Mouse (Mus musculus) kidney, adult 9 months (tissue): ENCODE results near the gene Zdhhc20.
"Not testable (repeated sequence)": the region's sequence is repeated elsewhere in the genome, so short reads cannot be mapped to it uniquely, and the experiment has no call there.

Experiments
- DNase-seq: peaks from one replicate; pipeline ENCODE4 v3.0.0; 2022

Zdhhc20 gene

DNA sequence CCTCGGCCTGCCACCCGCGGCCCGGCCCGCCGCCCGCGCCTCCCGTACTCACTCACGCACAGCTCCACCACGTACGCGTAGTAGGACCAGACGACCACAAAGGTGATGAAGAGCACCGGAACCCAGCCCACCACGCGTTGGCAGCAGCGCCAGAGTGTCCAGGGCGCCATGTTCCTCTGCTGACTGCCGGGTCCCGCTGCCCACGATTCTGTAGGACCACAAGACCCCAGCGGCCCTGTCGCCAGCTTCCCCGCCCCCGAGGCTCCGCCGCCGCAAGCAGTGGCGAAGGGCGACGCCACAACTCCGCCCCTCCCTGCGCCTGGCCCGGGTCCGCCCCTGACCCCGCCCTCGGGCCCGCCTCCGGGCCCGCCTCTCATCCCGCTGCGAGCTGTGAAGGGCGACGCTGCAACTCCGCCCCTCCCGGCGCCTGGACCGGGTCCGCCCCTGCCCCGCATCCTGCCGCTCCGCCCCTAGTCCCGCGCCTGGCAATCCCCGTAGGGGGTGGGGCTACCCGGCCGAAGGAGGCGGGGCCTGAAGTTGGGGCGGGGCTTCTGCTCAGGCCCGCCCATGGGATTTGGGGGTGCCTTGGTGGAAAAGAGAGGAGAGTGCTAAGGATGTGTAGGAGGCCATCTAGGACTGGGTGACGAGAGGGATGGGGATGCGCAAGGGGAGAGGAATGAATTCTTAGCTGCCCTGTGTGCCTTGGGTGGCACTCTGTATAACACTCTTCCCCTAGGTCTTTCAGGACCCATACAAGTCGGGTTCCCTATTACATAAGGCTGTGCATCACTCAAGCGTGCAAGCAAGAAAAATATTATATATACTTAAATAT, at the start of gene Zdhhc20:
Gene Zdhhc20 (minus strand): TSS at position 266 of the 832 bp plus-strand sequence.
- DNase-seq, result peak; percentile 96

DNA sequence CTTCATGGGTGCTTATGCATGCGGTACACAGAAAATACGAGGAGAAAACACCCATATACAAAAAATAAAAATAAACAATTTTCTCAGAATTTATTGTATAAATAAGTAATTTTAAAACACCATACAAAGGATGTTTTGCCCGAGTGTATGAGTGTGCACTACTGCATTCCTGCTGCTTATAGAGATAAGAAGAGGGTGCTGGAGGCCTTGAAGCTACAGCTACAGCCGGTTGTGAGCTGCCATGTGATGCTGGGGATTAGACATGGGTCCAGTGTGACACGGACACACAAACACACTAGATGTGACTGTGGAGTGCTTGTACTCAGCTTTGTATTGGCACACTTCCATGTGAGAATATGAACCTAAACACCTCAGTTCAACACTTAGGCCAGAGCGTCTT, 47.2 kb upstream of the Zdhhc20 start:
- DNase-seq, result no peak

DNA sequence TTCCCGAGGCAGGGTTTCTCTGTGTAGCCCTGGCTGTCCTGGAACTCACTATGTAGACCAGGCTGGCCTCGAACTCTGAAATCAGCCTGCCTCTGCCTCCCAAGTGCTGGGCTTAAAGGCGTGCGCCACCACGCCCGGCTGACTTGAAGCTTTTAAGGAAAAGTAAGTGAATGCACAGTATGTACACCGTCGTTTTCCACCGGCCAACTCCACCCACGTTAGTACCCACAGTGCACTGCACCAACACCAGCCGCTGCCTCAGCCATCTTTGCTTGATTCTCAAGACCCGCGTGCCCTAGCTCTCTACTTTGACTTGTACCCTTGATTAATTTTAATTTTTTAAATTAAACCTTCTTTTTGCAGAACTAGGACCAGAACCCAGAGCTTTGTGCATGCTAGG, 44.6 kb upstream of the Zdhhc20 start:
- DNase-seq, result no peak

DNA sequence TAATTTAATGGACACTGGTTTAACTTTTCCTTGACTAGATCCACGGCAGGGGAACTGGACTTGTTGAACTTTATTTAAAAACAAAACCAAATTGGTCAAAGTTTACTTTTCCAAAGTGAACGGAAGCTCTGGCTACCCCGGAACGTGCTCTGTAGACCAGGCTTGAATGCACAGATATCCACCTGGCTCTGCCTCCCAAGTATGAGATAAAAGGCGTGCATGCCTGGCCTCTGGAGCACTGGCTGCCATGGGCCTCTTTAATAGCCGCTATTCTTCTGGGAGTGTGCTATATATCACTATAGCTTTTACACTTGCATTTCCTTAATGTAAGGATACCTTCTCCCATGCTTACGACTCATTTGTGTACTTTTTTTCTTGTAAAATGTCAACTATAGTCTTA, 43.5 kb upstream of the Zdhhc20 start:
- DNase-seq, result peak; percentile 20

DNA sequence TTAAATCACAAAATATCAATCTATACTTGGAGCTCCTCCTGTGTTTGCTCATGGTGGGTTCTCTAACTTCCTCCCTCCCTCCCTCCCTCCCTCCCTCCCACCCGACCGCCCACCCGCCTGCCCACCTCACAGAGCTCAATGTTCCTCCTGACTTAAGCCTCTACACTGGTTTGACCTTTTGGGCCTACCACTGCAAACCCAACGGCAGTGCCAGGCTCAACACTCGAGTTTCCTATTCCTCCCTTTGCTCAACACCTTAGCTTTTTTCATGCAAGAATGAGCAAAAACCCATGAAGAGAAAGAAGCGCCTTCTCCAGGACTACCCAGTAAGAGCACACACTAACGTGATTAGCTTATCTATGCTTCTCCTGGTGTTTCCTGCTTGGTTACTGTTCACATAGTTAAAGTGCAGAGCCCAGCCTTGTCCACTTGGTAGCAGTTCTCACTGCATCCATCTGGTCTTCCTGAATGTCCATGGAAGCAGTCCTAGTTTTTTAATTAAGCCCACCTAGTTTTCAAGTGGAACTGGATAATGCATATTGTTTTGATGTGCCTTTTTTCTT, 42.9 kb upstream of the Zdhhc20 start:
- DNase-seq, result no peak

DNA sequence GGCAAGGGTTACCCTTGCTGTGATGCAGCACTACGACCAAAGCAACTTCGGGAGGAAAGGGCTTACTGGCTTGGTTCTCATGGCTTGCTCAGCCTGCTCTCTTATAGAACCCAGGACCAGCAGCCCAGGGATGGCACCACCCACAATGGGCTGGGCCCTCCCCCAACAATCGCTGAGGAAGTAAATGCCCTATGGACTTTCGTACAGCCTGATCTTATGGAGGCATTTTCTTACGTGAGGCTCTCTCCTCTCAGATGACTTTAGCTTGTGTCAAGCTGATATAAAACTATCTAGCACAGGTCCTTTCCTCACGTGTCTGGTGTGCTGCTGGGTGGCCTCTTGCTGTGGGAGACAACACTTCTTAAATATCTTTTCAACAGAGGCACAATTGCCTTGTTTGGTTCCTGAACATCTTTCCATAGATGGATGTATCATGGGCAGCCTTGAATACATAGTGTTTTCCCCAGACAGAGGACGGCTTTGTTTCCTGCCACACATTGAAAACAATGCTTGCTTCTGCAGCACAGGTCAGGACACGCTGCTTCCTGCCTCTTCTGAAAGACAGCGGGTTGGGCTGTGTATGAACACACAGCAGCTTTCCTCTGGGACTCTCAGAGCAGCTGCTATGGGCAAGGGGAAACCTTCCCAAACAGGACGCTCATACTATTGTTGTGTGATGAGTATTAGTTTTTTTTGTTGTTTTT, 31.5 kb upstream of the Zdhhc20 start:
- peak; percentile 17 for DNase-seq

DNA sequence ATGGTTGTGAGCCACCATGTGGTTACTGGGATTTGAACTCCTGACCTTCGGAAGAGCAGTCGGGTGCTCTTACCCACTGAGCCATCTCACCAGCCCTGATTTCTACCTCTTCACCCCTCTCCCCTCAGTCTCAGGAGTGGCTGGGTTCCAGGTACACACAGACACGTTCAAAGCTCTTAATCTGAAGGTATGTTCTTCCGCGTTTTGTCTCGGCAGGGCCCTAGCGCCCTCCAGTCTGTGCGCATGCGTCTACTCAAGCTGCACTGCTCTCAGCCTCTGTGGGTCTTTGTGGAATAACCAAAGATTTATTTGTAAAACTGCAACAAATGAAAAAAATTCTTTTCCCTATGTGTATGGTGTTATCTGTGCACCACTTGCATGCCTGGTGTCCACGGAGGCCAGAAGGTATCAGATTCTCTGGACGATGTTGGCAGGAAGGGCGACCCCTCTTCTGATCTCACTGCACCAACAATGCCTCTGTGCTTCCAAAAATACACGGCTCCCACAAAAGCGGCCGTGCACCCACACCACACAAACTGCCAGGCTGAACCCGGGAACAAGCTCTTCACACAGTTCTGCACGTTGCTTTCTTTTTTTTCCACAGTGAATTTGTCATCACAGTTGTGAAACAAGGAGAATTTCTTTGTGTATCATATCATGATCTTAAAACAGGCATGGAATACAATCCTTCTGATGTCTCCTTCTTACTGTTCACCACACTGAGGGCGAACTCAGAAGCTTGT, 30.7 kb upstream of the Zdhhc20 start:
- DNase-seq, result no peak

DNA sequence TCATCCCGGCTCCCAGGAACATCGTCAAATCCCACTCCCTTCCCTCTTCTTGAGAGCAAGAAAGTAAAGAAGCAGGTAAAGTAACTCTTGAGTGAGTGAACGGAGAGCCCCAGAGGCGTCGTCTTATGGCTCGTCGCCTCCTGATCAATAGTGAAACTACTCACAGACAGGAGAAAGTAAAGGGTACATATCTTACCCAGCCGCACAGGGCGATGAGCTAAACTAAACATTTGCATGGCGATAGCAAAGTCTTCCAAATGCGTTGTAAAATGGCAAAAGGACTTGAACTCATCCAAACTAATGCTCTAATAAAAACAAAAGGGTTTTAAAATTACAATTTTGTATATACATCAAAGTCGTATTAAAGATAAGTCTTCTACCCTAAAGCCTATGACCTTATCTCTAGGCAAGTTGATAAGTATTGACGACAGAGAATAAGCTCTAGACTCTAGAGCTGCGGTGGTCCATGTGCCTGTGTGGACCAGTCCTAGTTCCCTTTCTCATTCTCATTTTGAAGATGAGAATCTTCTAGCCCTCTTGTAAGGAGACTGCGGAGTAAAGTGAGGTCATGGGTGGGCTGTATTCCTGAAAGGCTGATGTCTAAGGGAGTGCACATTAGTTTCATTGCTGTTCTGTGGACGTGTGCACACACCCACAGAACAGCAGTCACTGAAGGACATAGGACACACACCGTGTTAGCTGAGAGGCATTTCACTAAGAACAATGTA, 29.2 kb upstream of the Zdhhc20 start:
- DNase-seq, result no peak

DNA sequence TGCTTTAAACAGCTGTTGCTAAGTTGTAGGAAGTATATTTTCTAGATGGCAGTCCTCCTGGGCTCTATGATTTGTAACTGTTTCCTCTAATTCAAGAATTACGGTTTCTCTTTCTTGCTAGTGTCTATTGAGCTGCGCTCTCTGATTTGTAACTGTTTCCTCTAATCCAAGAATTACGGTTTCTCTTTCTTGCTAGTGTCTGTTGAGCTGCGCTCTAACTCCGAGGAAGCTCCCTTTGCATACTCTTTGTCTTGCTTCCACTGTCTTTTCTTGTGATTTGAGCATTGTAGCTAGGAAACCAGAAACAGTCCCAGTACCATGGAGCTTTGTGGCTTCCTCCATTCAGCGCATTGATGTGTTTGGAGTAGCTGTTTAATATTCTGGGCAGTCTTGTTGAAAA, 25.3 kb upstream of the Zdhhc20 start:
- no peak for DNase-seq

DNA sequence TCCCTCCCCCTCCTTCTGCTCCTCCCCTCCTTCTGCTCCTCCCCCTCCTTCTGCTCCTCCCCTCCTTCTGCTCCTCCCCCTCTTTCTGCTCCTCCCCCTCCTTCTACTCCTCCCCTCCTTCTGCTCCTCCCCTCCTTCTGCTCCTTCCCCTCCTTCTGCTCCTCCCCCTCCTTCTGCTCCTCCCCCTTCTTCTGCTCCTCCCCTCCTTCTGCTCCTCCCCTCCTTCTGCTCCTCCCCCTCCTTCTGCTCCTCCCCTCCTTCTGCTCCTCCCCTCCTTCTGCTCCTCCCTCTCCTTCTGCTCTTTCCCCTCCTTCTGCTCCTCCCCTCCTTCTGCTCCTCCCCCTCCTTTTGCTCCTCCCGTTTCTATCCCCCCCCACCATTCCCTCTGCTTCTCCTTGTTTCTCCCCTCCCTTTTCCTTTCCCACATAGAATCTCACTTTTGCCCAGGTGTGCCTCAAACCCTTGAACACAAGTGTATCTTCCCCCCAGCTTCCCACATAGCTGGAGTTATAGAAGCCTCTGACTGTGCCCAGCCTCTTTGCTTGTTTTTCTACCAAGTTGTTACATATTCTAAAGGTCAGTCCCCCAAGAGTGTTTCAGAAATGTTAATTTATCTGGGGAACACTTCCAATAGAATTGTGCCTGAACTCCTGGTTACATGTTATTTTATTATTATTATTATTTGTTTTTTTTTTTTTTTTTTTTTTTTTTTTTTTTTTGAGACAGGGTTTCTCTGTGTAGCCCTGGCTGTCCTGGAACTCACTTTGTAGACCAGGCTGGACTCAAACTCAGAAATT, 22.3 kb upstream of the Zdhhc20 start:
- DNase-seq, result not testable (repeated sequence)

DNA sequence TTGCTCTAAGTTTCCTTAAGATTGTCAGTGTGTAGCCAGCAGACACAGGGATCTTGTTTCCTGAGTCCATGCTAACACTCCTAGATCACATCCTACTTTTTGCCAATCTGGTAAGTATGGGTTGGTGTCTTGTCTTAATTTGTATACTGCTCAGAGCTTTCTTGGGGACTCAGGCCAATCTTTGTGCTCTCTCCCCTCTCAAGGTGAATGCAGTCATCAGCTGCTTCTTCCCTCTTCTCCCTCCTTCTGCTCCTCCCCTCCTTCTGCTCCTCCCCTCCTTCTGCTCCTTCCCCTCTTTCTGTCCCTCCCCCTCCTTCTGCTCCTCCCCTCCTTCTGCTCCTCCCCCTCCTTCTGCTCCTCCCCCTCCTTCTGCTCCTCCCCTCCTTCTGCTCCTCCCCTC, 21.7 kb upstream of the Zdhhc20 start:
- not testable (repeated sequence) for DNase-seq

DNA sequence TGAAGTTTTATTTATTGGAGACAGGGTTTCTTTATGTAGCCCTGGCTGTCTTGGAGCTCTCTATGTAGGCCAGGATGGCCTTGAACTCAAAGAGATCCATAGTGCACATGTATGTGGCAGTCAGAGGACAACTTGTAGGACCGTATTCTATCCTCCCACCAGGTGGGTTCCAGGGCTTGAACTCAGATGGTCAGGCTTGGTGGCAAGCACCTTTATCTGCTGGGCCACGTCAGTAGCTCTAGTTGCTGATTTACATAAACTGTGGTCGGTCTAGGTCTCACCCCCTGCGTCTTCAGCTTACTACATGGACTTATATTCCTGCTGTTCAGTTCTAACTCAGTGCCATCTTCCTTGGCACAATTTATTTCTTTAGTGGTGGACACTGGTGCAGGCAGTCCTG, 21.2 kb upstream of the Zdhhc20 start:
- no peak for DNase-seq

DNA sequence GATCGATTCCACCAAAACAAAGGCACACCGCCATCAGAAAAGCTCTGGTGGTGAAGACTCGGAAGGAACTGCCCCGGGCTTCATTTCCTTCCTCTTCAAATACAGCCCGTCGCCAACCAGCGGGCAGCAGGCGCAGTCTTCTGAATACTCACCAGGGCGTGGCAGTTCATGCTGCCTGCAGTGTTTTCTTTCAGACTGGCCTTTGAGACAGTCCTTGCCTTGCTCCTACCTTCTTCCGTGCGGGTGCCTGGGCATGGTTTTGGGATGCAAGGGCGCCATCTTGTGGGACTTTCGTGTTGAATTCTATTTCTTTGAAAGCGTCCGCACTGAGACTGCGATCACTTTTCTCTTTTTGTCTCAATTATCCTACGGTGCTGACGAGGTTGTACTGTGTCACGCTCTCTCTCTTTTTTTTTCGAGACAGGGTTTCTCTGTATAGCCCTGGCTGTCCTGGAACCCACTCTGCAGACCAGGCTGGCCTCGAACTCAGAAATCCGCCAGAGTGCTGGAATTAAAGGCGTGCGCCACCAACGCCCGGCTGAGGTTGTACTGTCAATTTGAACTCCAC, 20.5 kb upstream of the Zdhhc20 start:
- peak; percentile 91 for DNase-seq

DNA sequence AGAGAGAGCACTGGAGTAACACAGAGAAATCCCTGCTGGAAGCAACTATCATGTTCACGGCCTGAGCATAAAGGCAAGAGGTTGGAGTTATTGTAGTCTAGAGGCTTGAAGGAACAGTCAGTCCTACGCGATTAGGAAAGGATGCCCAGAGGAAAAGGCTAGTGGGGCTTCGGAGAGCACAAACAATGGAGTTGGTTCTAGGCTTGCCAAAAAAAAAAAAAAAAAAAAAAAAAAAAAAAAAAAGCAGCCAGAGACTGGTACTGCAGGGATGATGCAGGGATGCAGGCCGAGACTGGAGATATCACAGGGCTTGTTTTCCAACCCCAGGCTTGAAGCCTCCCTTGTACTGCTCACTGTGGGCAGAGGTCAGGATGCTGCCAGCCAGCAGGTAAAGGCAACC, 19.2 kb upstream of the Zdhhc20 start:
- no peak for DNase-seq

DNA sequence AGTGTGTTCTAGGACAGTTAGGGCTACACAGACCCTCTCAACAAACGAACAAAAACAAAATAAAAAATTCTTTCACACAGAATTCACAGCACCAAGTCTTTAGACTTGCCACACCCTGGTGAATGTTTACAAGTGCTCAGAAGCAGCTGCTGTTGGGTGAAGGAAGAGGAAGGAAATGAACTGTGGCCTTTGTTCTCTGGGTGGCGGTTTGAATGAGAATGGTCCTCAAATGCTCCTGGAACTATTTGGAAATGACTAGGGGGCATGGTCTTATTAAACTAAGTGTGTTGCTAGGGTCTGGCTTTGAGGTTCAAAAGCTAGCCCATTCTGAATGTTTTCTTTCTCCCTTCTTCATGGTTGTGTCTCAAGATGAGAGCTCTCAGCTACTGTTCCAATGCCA, 18.4 kb upstream of the Zdhhc20 start:
- DNase-seq, result no peak

DNA sequence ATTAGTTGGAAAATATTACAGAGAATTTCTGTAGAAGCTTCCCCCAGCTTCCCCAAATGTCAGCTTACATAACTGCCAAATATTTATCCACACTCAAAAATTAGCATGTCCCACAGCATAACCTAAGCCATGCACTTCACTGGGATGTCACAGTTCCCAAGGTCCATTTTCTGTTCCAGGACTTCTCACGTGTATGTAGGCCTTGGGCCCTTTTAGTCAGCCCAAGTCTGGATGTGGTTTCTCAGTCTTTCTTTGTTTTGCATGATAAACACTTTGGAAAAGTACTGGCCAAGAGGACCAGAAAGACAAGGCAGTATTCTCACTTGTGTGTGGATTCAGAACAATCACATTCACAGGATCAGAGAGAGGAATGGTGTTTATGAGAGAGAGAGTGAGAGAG, 11.9 kb upstream of the Zdhhc20 start:
- no peak for DNase-seq

DNA sequence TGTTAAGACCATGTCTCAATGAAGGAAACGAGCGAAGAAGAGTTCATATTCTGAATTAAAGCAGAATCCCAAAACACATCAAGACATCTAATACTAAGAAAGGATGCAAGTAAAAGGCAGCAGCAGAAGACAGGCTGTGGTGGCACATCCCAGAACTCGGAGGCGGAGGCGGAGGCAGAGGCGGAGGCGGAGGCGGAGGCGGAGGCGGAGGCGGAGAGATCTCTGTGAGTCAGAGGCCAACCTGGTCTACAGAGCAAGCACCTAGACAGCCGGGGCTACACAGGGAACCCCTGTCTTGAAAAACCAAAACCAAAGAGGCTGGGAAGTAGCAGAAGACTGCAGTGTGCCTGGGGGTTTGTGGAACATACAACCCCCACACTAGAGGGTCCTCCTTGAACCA, 6.8 kb upstream of the Zdhhc20 start:
- DNase-seq, result no peak

DNA sequence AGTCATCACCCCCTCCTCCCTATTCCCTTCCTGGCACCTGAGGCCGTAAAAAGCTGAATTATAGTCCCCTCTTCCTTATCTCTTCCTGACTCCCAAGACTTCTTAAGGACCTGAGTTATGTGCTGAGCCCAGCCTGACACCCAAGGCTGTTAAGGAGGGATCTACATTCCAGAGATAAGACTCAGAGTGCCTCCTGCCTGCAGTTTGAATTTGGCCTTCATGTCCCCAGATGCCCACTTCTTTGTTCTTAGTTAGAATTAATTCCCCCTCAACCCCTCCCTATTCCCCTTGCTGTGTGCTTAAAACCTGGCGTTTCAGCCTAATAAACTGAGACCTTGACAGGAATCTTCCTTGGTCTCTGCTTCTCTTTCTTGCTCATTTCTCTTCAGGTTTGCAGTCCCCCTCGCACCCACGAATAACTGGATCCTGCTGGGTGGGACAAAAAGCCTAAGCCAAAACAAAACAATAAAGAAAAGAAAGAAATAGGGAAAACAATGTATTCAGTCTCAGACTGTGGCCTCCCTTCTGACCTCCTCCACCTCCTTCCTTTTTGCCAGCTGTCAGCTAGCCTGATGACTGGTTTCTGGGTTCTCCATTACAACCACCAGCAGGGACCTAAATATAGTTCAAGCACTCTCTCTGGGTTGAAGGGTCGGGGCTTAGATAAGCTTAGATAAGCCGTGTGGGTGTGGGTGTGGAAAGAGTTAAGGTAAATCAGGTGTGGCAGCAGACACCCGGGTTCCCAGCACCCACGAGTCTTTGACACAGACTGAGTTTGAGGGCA, 6.2 kb upstream of the Zdhhc20 start:
- not testable (repeated sequence) for DNase-seq

DNA sequence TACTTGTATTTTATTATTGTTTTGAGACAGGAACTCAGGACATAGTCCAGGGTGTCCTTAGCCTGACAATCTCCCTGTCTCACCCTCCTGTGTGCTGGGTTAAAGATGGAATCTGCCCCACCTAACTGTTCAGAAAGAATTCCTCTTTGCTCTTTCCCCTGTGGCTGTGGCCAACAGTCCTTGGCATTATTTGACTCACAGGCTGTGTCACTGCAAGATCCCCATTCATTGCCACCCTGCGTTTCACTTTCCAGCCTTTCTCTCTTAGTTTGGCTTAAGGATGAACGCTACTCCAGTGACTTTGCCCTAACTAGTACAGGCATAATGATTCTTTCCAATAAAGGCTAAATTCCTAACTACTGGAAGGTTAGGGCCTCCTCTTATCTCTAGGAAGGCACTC, 4.3 kb upstream of the Zdhhc20 start:
- no peak for DNase-seq

DNA sequence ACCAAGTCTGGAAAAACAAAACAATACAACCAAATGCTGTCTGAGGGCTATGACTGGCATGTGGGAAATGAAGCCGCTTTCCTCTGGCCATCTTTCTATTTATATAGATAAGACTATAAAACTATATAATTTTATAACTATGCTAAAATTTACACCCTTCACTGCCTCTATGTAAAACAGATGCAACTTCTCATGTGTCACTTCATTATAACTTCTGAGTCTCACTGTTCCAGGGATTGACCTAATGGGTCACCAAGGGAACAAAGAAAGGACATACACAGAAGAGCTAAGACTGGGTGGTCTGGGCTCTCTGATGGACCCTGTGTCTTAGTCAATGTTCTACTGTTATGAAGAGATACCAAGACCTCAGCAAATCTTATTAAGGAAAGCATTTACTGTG, 2.9 kb upstream of the Zdhhc20 start:
- no peak for DNase-seq
